Mouse (Mus musculus) layer of hippocampus, adult 2 months (tissue): ENCODE measurements around the gene Hoxa3. TPM values are rescaled to one million over a fixed set of nuclear protein-coding genes. Genes with fewer than 3 reads are reported as not detected.
A peak's percentile ranks its signal among the peaks of the same experiment; 100 is the strongest.

Source experiments
- DNase-seq, 2 experiments: peaks; one replicate each; pipeline ENCODE4 v3.0.0; 2022; ENCODE audit warnings: low spot score in 2 of 2
- H3K27ac ChIP-seq: fragments of 200-600 bp; 2 replicates; pipeline ENCODE4 v1.8.1; 2022
- H3K4me3 ChIP-seq: fragments of 200-600 bp; 2 replicates; pipeline ENCODE4 v1.8.1; 2022; ENCODE audit warnings: mild to moderate bottlenecking
- CTCF ChIP-seq: fragments of 200-600 bp; conservative IDR thresholded peaks from 2 replicates; pipeline ENCODE4 v1.8.1; 2022; ENCODE audit warnings: antibody characterized with exemption, mild to moderate bottlenecking, moderate library complexity
- long read RNA-seq, 2 experiments: library from polyadenylated mRNA; stranded (forward); transcript quantifications; one replicate each; pipeline ENCODE4 v2.0.0; 2021; ENCODE audit warnings: borderline mapping rate in 2 of 2
- total RNA-seq, 2 experiments: library from RNA; stranded (reverse); gene quantifications; 2 replicates each; pipeline ENCODE4 v1.2.3; 2021

Gene Hoxa3
- total RNA-seq = not detected
- long read RNA-seq, experiment 1 = 0 reads
- long read RNA-seq, experiment 2 = 0 reads

DNA sequence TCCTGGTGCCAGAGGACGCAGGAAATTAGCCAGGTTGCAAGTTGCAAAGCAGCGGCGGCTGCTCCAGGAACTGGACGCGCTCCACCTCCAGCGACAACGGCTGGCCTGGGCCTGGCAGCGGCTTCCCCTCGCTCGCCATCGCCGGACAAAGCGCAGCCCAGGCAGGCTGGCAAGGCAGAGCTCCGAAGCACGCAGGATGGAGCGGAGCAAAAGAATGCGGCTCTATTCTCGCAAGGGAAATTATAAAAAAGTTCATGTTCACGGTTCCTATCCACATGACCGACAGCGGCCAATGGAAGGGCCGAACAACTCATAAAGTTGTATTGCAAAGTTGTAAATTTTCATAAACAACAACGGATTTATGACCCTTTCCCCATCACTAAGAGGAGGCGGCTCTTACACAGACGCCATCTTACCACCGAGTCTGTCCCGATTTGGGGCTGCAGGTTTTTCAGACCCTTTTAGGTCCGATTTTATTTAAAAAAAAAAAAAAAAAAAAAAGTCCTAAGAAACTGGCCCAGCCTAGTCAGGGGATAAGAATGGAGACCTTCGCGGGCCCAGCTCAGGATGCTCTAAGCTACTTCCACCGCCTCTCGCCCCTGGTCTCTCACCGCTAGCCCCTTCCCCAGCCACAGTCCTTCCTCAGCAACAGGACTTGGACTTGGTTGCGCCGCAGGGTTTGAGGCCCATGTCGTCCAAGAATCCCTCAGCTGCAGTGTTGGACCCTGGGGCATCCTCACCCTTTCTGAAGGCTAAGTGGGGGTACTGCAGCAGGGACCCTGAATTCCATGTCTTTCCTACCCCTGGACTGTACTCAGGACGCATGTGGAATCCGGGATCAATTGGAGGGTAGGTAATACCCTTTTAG lies at the start of gene Hoxa3, which contains the start of gene Gm28308:
Gene Hoxa3 (minus strand): TSS at position 218 of the 868 bp plus-strand sequence.
Gene Gm28308 (minus strand): TSS at position 221 of the 868 bp plus-strand sequence.
- DNase-seq = no peak
- H3K4me3 ChIP-seq = no peak within 1 kb of the TSS
- H3K27ac ChIP-seq = no peak within 1 kb of the TSS
- TF ChIP-seq CTCF = no peak

GRCm38 (mm10) chr6:52262463-52263320 lies 49.6 kb upstream of the Hoxa3 start:
- Histone ChIP-seq H3K4me3 (no peak overlapping the region), H3K27ac (no peak overlapping the region)
- no peak for TF ChIP-seq CTCF
- no peak for DNase-seq

GRCm38 (mm10) chr6:52261751-52262462 lies 48.8 kb upstream of the Hoxa3 start:
- TF ChIP-seq CTCF = no peak
- Histone ChIP-seq H3K27ac (no peak overlapping the region), H3K4me3 (no peak overlapping the region)
- no peak for DNase-seq

DNA sequence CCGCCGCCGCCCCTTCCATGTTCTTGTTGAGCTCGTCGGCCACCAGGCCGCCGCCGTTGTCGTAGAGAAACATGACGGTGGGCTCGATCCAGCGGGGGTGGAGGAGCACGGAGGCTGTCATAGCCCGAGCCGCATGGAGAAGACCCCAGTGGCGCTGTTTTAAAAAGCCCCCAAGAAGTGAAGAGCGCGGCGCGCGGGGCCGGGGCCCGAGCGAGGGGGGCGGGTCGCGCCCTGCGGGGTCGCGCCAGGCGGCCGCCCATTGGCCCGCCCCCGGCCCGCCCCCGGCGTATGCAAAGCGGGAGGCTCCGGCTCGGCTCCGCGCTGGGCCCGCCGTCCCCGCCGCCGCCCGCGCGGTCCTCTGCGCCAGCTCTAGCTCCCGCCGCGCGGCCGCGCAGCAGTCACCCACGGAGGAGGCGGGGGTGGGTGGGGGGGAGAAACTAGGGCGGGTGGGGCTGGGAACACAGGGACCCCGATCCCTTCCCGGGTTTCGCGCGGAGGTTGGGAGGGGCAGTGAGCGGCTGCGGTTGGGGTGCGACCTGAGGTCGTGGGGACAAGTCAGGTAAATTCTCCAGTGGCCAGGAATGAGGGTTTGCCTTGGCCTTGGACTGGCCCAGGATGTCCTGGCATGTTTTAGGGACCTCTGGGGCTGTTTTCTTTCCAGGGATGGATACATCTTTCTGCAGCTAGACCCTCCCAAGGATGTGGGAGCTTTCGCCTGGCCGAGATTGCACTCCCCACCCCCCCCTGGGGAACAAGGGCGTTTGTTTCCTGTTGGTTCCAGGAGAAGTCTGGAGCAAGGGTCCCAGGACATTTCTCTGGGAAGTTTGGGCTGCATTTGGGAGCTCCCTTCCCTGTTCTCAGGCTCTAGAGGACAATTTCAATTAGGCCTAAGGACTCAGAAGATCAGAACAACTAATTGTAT lies 47.8 kb upstream of the Hoxa3 start, which contains the start of gene Hoxa13:
Gene Hoxa13 (minus strand): TSS at position 227 of the 922 bp plus-strand sequence.
- TF ChIP-seq CTCF = no peak
- no peak for DNase-seq
- H3K4me3 ChIP-seq = no peak within 1 kb of the TSS

GRCm38 (mm10) chr6:52259811-52260261 lies 46.7 kb upstream of the Hoxa3 start:
- no peak for DNase-seq
- Histone ChIP-seq H3K4me3 (no peak overlapping the region), H3K27ac (no peak overlapping the region)
- no peak for TF ChIP-seq CTCF

More for the DNA sequence above, 47.8 kb upstream of the Hoxa3 start, which contains the start of gene Hoxa13:
- H3K27ac ChIP-seq = no peak within 1 kb of the TSS

DNA sequence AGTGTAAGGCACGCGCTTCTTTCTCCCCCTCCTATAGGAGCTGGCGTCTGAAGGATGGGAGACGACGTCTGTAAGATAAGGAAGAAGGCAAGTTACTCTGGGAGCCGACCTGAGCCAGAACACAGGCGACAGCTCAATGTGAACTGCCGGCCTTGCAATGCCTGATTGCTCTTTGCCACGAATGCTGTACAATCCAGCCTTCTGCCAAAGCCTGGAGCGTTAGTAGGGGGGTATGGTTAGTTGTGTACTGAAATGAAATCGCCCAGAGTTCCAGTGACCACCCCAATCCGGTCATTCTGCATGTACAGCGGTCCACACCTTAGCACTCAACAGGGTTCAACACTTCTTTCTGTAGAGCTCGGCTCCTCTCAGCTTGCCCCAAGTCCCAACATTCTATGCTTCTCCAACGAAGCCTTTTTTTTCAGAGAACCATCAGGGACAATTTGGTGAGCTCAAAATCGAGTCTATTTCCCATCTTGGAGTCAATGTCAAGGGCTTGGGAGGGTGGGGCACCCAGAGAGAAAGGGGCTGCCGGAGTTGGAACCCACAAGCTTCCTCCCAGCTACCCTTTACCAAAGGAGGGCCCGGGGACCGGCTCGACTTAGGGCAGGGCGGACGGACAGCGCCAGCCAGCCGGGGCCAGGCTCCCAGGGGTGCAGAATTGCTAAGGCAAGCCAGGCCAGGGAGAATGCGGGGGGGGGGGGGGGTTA lies 46.1 kb upstream of the Hoxa3 start:
- no peak overlapping the region for H3K27ac ChIP-seq
- TF ChIP-seq CTCF = no peak
- no peak overlapping the region for H3K4me3 ChIP-seq
- no peak for DNase-seq

- H3K27ac ChIP-seq = no peak overlapping the region
- peak; percentile 37 to 73 for DNase-seq
- H3K4me3 ChIP-seq = no peak overlapping the region
- peak; percentile 92 for TF ChIP-seq CTCF
Observed at GRCm38 (mm10) chr6:52256956-52257355, 43.8 kb upstream of the Hoxa3 start.

DNA sequence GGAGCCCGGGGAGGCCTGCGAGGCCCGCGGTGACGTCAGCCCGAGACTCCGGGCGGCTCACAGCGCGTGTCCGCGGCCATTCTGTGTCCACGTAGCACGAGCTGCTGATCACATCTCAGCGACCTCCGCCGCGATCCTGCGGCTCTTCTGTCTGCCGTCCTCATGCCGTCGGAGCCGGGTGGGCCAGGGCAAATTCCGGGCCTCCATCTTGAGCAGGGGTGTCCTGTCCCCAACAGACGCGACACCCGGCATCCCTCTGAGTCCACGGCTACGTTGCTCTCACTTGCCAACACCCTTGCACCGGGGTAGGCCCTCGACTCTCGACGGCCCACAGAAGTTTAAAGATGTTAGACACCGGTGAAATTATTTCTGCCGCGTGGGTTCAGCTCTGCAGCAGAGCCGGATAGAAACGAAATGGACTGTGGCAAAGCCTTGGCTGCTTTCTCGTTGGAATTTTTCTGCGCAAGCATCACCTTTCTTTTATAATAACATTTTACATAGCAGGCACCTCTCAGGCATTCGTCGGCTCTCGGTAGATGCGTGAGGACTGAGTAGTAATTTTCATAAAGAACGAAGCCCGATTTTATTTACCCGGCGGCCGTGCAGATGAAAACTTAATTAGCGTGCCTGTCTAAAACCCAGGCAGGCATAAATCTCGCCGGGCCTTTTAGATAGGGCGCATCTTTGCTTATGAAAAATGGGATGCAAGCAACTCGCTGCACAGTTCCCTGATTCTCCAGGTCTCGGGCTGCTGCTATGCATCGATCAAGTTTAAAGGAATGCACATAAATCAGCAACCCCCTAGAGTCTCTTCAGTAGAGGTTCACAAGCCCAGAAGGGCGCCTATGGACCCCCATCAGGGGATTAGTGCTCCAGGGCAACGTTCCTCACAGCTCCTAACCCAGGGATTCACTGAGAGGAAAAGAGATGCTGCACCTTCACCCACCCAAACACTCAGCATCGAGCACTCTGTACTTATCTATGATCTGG lies 40.7 kb upstream of the Hoxa3 start:
- TF ChIP-seq CTCF = no peak
- H3K4me3 ChIP-seq = no peak overlapping the region
- no peak overlapping the region for H3K27ac ChIP-seq
- no peak for DNase-seq

DNA sequence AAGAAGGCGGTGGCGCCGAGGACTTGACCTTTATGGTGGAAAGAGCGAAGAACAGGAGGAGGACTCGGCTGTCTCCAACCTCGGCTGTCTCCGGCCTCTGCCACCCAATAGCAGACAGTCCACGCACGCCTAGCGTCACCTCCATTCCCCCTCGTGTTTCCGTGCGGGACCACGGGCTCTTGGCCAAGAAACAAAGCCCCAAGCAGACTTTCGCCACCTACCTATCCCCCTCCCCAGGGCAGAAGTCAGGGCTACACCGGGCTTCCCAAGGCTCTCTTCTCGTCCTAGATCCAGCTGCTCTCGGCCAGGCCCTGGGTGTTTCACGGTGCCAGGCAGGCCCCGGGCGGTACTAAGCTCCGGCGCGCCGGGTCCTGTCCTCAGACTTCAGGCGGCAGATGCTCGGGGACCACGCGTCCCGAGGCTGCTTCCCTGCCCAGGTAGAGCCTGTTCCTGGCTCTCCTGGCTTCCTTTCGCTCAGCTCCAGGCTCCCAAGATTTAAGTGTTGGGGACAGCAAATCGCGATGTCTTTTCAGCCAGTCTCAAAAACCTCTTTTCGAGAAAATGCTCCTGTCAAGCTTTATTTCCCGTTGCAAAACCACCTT lies 39.7 kb upstream of the Hoxa3 start:
- no peak for TF ChIP-seq CTCF
- H3K27ac ChIP-seq = no peak overlapping the region
- H3K4me3 ChIP-seq = no peak overlapping the region
- DNase-seq = no peak
